Mouse (Mus musculus) midbrain, postnatal 0 days (tissue): Measurements from ENCODE around the gene 2300003K06Rik. TPM values are rescaled to one million over a fixed set of nuclear protein-coding genes. Genes with fewer than 3 reads are reported as not detected.
"Not testable (repeated sequence)": the region's sequence is repeated elsewhere in the genome, so short reads cannot be mapped to it uniquely, and the experiment has no call there.

ENCODE experiments used
- ATAC-seq: fragments of 200-750 bp; cut with Nextera tagmentation; 2 replicates; pipeline ENCODE4 v1.8.0; 2017; ENCODE audit warnings: moderate number of reproducible peaks, mild to moderate bottlenecking, moderate TSS enrichment, moderate library complexity; ENCODE audit not compliant: low FRiP score
- DNase-seq: peaks from one replicate; pipeline ENCODE4 v3.0.0-alpha.2; 2015; ENCODE audit warnings: low spot score
- H3K27ac ChIP-seq: fragments of 300-500 bp; sonication (generic); 2 replicates; pipeline ENCODE4 v1.5.1; 2014; ENCODE audit warnings: low read depth, mild to moderate bottlenecking, low read length, mixed read lengths
- H3K27me3 ChIP-seq: fragments of 300-500 bp; sonication (generic); 2 replicates; pipeline ENCODE4 v1.6.1; 2014; ENCODE audit warnings: low read length, control low read depth, mixed read lengths; ENCODE audit not compliant: insufficient read depth
- H3K36me3 ChIP-seq: fragments of 300-500 bp; sonication (generic); 2 replicates; pipeline ENCODE4 v1.6.1; 2014; ENCODE audit warnings: low read length, control low read depth, mixed read lengths; ENCODE audit not compliant: insufficient read depth
- H3K4me1 ChIP-seq: fragments of 300-500 bp; sonication (generic); 2 replicates; pipeline ENCODE4 v1.6.1; 2014; ENCODE audit warnings: mild to moderate bottlenecking, control low read depth, antibody characterized with exemption, low read length, mixed read lengths; ENCODE audit not compliant: insufficient read depth
- H3K4me2 ChIP-seq: fragments of 300-500 bp; sonication (generic); 2 replicates; pipeline ENCODE4 v1.6.1; 2014; ENCODE audit warnings: low read depth, mild to moderate bottlenecking, low read length, mixed read lengths; ENCODE audit not compliant: poor library complexity, severe bottlenecking
- H3K4me3 ChIP-seq: fragments of 300-500 bp; sonication (generic); 2 replicates; pipeline ENCODE4 v1.5.1; 2014; ENCODE audit warnings: low read depth, mild to moderate bottlenecking, low read length, moderate library complexity
- H3K9ac ChIP-seq: fragments of 300-500 bp; sonication (generic); replicated peaks from 2 replicates; pipeline ENCODE4 v1.6.1; 2014; ENCODE audit warnings: mild to moderate bottlenecking, low read length, moderate library complexity, mixed read lengths; ENCODE audit not compliant: poor library complexity, severe bottlenecking
- H3K9me3 ChIP-seq: fragments of 300-500 bp; sonication (generic); 2 replicates; pipeline ENCODE4 v1.6.1; 2016; ENCODE audit warnings: low read length, control low read depth
- CTCF ChIP-seq: IDR thresholded peaks from 2 replicates; pipeline ENCODE4 v1.5.1; 2016; ENCODE audit warnings: antibody characterized with exemption, mild to moderate bottlenecking
- WGBS: fragments of 180-500 bp; shearing (Covaris S2); extraction: QIAGEN DNeasy Blood & Tissue Kit; methylation state at CpG from one replicate; pipeline ENCODE4 v1.1.7; 2014; 5-methylcytosine and 5-hydroxymethylcytosine counted together
- polyA plus RNA-seq: library from polyadenylated mRNA; unstranded; fragments of >200 nt; fragmentation: Nextera tagmentation; extraction: Ambion mirVana; gene quantifications from 2 replicates; pipeline ENCODE4 v1.2.1, GENCODE M21; 2015
- total RNA-seq: library from RNA; depleted of rRNA; stranded (reverse); fragments of >200 nt; gene quantifications from 2 replicates; pipeline ENCODE4 v1.2.3, GENCODE M21; 2014; rRNA removed

The 2300003K06Rik gene
- not detected in 2 replicates for total RNA-seq
- not detected in 2 replicates for polyA plus RNA-seq

- no peak for DNase-seq
- no peak for ATAC-seq
- Histone ChIP-seq H3K4me1 (no peaks in the 10 kb centered on the region), H3K4me3 (no peak within 1 kb of the TSS), H3K9ac (no peak within 1 kb of the TSS), H3K4me2 (no peak within 1 kb of the TSS), H3K27ac (no peak within 1 kb of the TSS), H3K9me3 (no peaks in the 10 kb centered on the region), H3K27me3 (no peaks in the 10 kb centered on the region), H3K36me3 (no peaks in the 10 kb centered on the region)
- TF ChIP-seq CTCF: no peak
- WGBS: 77% methylated on average over 1 of the region's 1 CpGs
These were observed at the start of gene 2300003K06Rik for GRCm38 (mm10) chr11:99837966-99838365. Gene 2300003K06Rik, minus strand, starts transcription at chr11:99838066.

DNA sequence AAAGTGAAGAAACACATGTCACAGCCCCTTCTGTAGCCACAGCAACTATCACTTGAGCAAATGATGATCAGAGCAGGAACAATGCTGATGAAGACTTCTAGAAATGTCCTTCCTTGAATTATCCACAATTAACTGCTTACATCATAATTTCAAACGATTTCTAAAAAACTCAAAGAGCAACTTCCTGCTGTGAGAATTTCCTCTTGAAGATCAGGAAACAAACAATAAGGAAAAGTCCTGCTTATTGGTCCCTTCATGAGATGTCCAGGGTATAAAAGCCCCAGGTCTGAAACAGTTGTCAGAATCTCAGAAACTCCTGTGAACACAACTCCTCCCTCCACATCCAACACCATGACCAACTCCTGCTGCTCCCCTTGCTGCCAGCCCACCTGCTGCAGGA is 41.0 kb upstream of the 2300003K06Rik start, which contains the start of gene Gm11567:
Gene Gm11567, plus strand, starts transcription at position 301 of the 400 bp plus-strand sequence.
- H3K4me3 ChIP-seq, H3K9me3 ChIP-seq, H3K27me3 ChIP-seq, DNase-seq, H3K4me2 ChIP-seq, H3K27ac ChIP-seq, H3K4me1 ChIP-seq, ATAC-seq, H3K9ac ChIP-seq, H3K36me3 ChIP-seq: not testable (repeated sequence)
- WGBS: 49% methylated on average over 1 of the region's 1 CpGs

- not testable (repeated sequence) for H3K9me3 ChIP-seq, H3K27ac ChIP-seq, H3K9ac ChIP-seq, DNase-seq, H3K4me1 ChIP-seq, H3K36me3 ChIP-seq, H3K4me3 ChIP-seq, H3K27me3 ChIP-seq, ATAC-seq, H3K4me2 ChIP-seq
- 71% methylated on average over 1 of the region's 1 CpGs for WGBS
These were observed 35.2 kb upstream of the 2300003K06Rik start, which contains the start of gene Krtap9-1 for GRCm38 (mm10) chr11:99873089-99873488. Gene Krtap9-1, plus strand, starts transcription at chr11:99873389.

DNA sequence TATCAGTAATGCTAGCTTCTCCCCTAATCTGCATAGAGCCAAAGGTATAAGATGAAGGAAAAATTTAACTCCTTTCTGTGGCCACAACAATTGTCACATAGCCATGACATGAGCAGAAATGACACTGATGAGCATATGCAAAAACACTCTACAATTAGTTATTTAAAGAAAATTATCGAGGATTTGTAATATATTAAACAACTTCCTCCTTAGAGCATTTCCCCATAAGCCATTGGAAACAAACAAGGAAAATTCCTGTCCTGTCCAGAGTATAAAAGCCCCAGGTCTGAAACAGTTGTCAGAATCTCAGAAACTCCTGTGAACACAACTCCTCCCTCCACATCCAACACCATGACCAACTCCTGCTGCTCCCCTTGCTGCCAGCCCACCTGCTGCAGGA is 26.3 kb upstream of the 2300003K06Rik start, which contains the start of gene Gm11559:
Gene Gm11559, plus strand, starts transcription at position 301 of the 400 bp plus-strand sequence.
- ATAC-seq, H3K36me3 ChIP-seq, H3K9ac ChIP-seq, DNase-seq, H3K4me3 ChIP-seq, H3K27me3 ChIP-seq, H3K4me2 ChIP-seq, H3K4me1 ChIP-seq, H3K27ac ChIP-seq, H3K9me3 ChIP-seq: not testable (repeated sequence)
- 63% methylated on average over 1 of the region's 1 CpGs for WGBS

DNA sequence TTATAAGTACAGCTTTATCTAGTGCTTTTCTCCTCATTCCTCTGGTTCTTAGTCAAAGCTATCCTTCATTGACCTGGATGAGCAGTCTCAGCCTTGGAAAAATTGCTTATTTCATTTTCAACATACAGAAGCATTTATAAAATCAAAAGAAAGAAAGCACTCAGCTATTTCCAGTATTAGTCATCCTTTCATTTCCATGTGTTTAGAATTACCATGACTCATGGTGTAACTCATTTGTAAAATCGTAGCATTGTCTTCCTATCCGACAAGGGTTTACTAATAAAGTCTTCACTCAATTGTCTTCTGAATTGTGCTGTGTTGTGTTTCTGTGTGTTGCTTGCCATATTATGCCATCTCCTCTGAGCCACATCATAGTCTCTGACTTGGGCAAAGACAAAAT is 20.9 kb upstream of the 2300003K06Rik start:
- H3K27me3 ChIP-seq: no peaks in the 10 kb centered on the region
- no peak for ATAC-seq

GRCm38 (mm10) chr11:99857617-99858016 is 19.8 kb upstream of the 2300003K06Rik start, which contains the start of gene Gm11568:
Gene Gm11568, plus strand, starts transcription at chr11:99857917.
- Histone ChIP-seq H3K4me3 (no peak within 1 kb of the TSS), H3K4me1 (no peaks in the 10 kb centered on the region), H3K36me3 (no peaks in the 10 kb centered on the region), H3K9ac (no peak within 1 kb of the TSS), H3K27me3 (no peaks in the 10 kb centered on the region), H3K4me2 (no peak within 1 kb of the TSS), H3K27ac (no peak within 1 kb of the TSS), H3K9me3 (no peaks in the 10 kb centered on the region)
- no peak for ATAC-seq
- no peak for DNase-seq
- TF ChIP-seq CTCF: no peak
- WGBS: 88% methylated on average over 2 of the region's 2 CpGs

More for the DNA sequence above, 20.9 kb upstream of the 2300003K06Rik start:
- no peak overlapping the region for H3K27ac ChIP-seq
- H3K4me1 ChIP-seq: no peaks in the 10 kb centered on the region
- no peak overlapping the region for H3K9ac ChIP-seq
- WGBS: 73% methylated on average over 2 of the region's 2 CpGs
- no peaks in the 10 kb centered on the region for H3K36me3 ChIP-seq
- TF ChIP-seq CTCF: no peak
- H3K4me2 ChIP-seq: no peak overlapping the region
- no peak for DNase-seq
- no peak overlapping the region for H3K4me3 ChIP-seq
- H3K9me3 ChIP-seq: no peaks in the 10 kb centered on the region
